Comparison of ENCODE assay signal across 24 mouse cellular contexts in genomic region chr10:63327091-63327490, GRCm38 (mm10). TPM values are rescaled to one million over a fixed set of nuclear protein-coding genes. Genes with fewer than 3 reads are reported as not detected.
DNase-seq lines count a peak whose midpoint lies in the region; ATAC-seq and TF ChIP-seq lines count a peak whose summit lies in the region.
"Had no signal": no experiment of that assay in that cellular context is flagged by ENCODE, and none has a peak within 500 bp of the region (broad histone marks: within the 10 kb centered on the region; RNA-seq: fewer than 3 reads in every experiment).

No protein-coding gene starts in this region.

- dilution Hi-C loops in CH12.LX (cut with MboI; ENCODE audit: extremely low pct_ligation_motif_present, extremely low pct_unique_long_range_greater_than_20kb, low sequenced_read_pairs), result no loop called here

- TF ChIP-seq POLR2A in CH12.LX (IDR thresholded peaks at IDR 0.05; ENCODE audit: low read depth, low read length), result no peak

- H3K79me2 ChIP-seq in CH12.LX (replicated peaks; ENCODE audit: control insufficient read depth, extremely low read depth, insufficient read depth, poor library complexity, severe bottlenecking) (no peaks in the 10 kb centered on the region), macrophage (ENCODE audit: inconsistent target) (peaks cover 33% of the 10 kb centered on the region)

- H3K9ac ChIP-seq in heart, postnatal 0 days (replicated peaks; ENCODE audit: low read depth, low read length), result no peak overlapping the region
- H3K9ac ChIP-seq in CH12.LX (ENCODE audit: insufficient read depth, low read depth), result no peak overlapping the region
- no peak overlapping the region for H3K9ac ChIP-seq in forebrain, embryonic 16.5 days (replicated peaks; ENCODE audit: low read depth, low read length)
- H3K9ac ChIP-seq: forebrain, embryonic 12.5 days; forebrain, embryonic 15.5 days; hindbrain, embryonic 14.5 days had no signal

- no peaks in the 10 kb centered on the region for H3K9me3 ChIP-seq in heart, postnatal 0 days (replicated peaks; ENCODE audit: control insufficient read depth, low read length)
- H3K9me3 ChIP-seq in heart, embryonic 10.5 days, result no peaks in the 10 kb centered on the region
- no peaks in the 10 kb centered on the region for H3K9me3 ChIP-seq in CH12.LX (replicated peaks; ENCODE audit: low read length)
- H3K9me3 ChIP-seq in forebrain, embryonic 16.5 days (ENCODE audit: control insufficient read depth, low read length), result no peaks in the 10 kb centered on the region
- H3K9me3 ChIP-seq: forebrain, embryonic 12.5 days; forebrain, embryonic 15.5 days had no signal

- no peak for TF ChIP-seq RAD21 in CH12.LX (IDR thresholded peaks at IDR 0.05; ENCODE audit: low read depth, low read length)

- H3K27me3 ChIP-seq in heart, postnatal 0 days (ENCODE audit: control insufficient read depth, insufficient read depth, low read length), result no peaks in the 10 kb centered on the region
- no peaks in the 10 kb centered on the region for H3K27me3 ChIP-seq in heart, embryonic 10.5 days (ENCODE audit: insufficient read depth, poor library complexity, severe bottlenecking)
- no peaks in the 10 kb centered on the region for H3K27me3 ChIP-seq in CH12.LX (replicated peaks)
- no peaks in the 10 kb centered on the region for H3K27me3 ChIP-seq in forebrain, embryonic 16.5 days (replicated peaks; ENCODE audit: control insufficient read depth, insufficient read depth, low read length)
- H3K27me3 ChIP-seq: forebrain, embryonic 12.5 days; forebrain, embryonic 15.5 days had no signal

- no peak overlapping the region for H3K4me2 ChIP-seq in heart, postnatal 0 days (ENCODE audit: low read depth, low read length)
- no peak overlapping the region for H3K4me2 ChIP-seq in CH12.LX (ENCODE audit: insufficient read depth, low read depth, poor library complexity, severe bottlenecking)
- no peak overlapping the region for H3K4me2 ChIP-seq in forebrain, embryonic 16.5 days (ENCODE audit: low read length)
- H3K4me2 ChIP-seq: forebrain, embryonic 12.5 days; forebrain, embryonic 15.5 days; hindbrain, embryonic 14.5 days had no signal

- H3K36me3 ChIP-seq in heart, postnatal 0 days (replicated peaks; ENCODE audit: control insufficient read depth, insufficient read depth, low read length), result peaks cover 71% of the 10 kb centered on the region
- peaks cover 77% of the 10 kb centered on the region for H3K36me3 ChIP-seq in heart, embryonic 10.5 days
- H3K36me3 ChIP-seq in CH12.LX (replicated peaks in 1 of 2; ENCODE audit: control insufficient read depth in 1 of 2, insufficient read depth in 1 of 2, low read length in 1 of 2) (peaks cover 34 to 79% of the 10 kb centered on the region in 2 experiments), macrophage (ENCODE audit: inconsistent target) (peaks cover 59% of the 10 kb centered on the region)
- peaks cover 31% of the 10 kb centered on the region for H3K36me3 ChIP-seq in forebrain, embryonic 16.5 days (ENCODE audit: control insufficient read depth, insufficient read depth)

- TF ChIP-seq CTCF in heart, postnatal 0 days (IDR thresholded peaks at IDR 0.05; ENCODE audit: low read depth), result no peak
- no peak for TF ChIP-seq CTCF in CH12.LX (conservative IDR thresholded peaks at IDR 0.05 in 1 of 2, IDR thresholded peaks at IDR 0.05 in 1 of 2; ENCODE audit: low read depth in 2 of 2, low read length in 2 of 2)

- DNase-seq in heart, postnatal 0 days (ENCODE audit: low spot score), result peak; percentile 41
- DNase-seq in heart, embryonic 10.5 days (ENCODE audit: low spot score), result no peak
- DNase-seq in CH12.LX (ENCODE audit: extremely low read depth), result no peak
- DNase-seq: adrenal gland, postnatal 10 days; adrenal gland, postnatal 36 days; B cell, adult 2 months; cerebellum, adult 18-20 months; cerebellum, adult 9-10 months; cerebellum, postnatal 14 days; gastrocnemius, postnatal 10 days; gastrocnemius, postnatal 36 days; heart, adult 2 months; heart, postnatal 14 days; heart, postnatal 4 days; kidney, adult 18-20 months had no signal

- peak; percentile 75 for ATAC-seq in heart, postnatal 0 days (ENCODE audit: insufficient read depth, low read depth)
- no peak for ATAC-seq in forebrain, embryonic 16.5 days
- ATAC-seq in erythroid progenitor cell, adult 5-6 weeks (replicated peaks; ENCODE audit: low FRiP score, poor library complexity, severe bottlenecking), result no peak
- ATAC-seq: forebrain, embryonic 15.5 days; hindbrain, postnatal 0 days; inflammation-experienced regulatory T-cells, adult 6 months; intestine, embryonic 16.5 days had no signal

- H3K4me1 ChIP-seq in heart, postnatal 0 days (ENCODE audit: control insufficient read depth, insufficient read depth), result no peaks in the 10 kb centered on the region
- no peaks in the 10 kb centered on the region for H3K4me1 ChIP-seq in heart, embryonic 10.5 days
- H3K4me1 ChIP-seq in CH12.LX (ENCODE audit: control insufficient read depth in 1 of 2, insufficient read depth in 2 of 2), result no peaks in the 10 kb centered on the region
- H3K4me1 ChIP-seq in forebrain, embryonic 16.5 days (replicated peaks; ENCODE audit: control insufficient read depth, insufficient read depth, low read length), result no peaks in the 10 kb centered on the region
- H3K4me1 ChIP-seq: forebrain, embryonic 12.5 days; forebrain, embryonic 15.5 days had no signal

- no peak for TF ChIP-seq EP300 in heart, postnatal 0 days (IDR thresholded peaks at IDR 0.05; ENCODE audit: low read depth)
- TF ChIP-seq EP300 in CH12.LX (IDR thresholded peaks at IDR 0.05; ENCODE audit: low read length), result no peak

- H3K27ac ChIP-seq in heart, postnatal 0 days (ENCODE audit: low read depth), result no peak overlapping the region
- no peak overlapping the region for H3K27ac ChIP-seq in heart, embryonic 10.5 days
- H3K27ac ChIP-seq in CH12.LX (ENCODE audit: insufficient read depth, low read depth), result no peak overlapping the region
- H3K27ac ChIP-seq in macrophage, result peak overlapping the region; percentile 18
- H3K27ac ChIP-seq in forebrain, embryonic 16.5 days (ENCODE audit: low read length), result no peak overlapping the region
- H3K27ac ChIP-seq: forebrain, embryonic 12.5 days; forebrain, embryonic 15.5 days; heart, adult 2 months; hindbrain, embryonic 14.5 days; hindbrain, postnatal 0 days had no signal

- in situ Hi-C loops in CH12.LX (cut with MboI; ENCODE audit: low pct_ligation_motif_present, low pct_unique_long_range_greater_than_20kb, low sequenced_read_pairs), result no loop called here

- WGBS in heart, postnatal 0 days, result 39% methylated on average over 1 of the region's 1 CpGs
- WGBS in heart, embryonic 10.5 days, result 86% methylated on average over 1 of the region's 1 CpGs
- WGBS in macrophage (ENCODE audit: missing documents), result 89% methylated on average over 1 of the region's 1 CpGs
- WGBS in forebrain, embryonic 16.5 days, result 94% methylated on average over 1 of the region's 1 CpGs

- H3K4me3 ChIP-seq in heart, postnatal 0 days (ENCODE audit: low read depth, low read length), result no peak overlapping the region
- no peak overlapping the region for H3K4me3 ChIP-seq in heart, embryonic 10.5 days
- H3K4me3 ChIP-seq in CH12.LX (replicated peaks in 1 of 3; ENCODE audit: low read depth in 2 of 3, low read length in 2 of 3, poor library complexity in 1 of 3) (no peak overlapping the region), macrophage (ENCODE audit: inconsistent target) (no peak overlapping the region)
- no peak overlapping the region for H3K4me3 ChIP-seq in forebrain, embryonic 16.5 days (replicated peaks; ENCODE audit: low read length)
- H3K4me3 ChIP-seq: forebrain, embryonic 12.5 days; forebrain, embryonic 15.5 days; heart, adult 2 months had no signal

TF ChIP-seq in CH12.LX, 34 proteins besides CTCF, POLR2A, EP300 and RAD21 (continues in another document):
- no peak for TF ChIP-seq KAT2A (IDR thresholded peaks at IDR 0.05; ENCODE audit: insufficient replicate concordance, low read length)
- no peak for TF ChIP-seq GABPA (IDR thresholded peaks at IDR 0.05; ENCODE audit: insufficient replicate concordance, low read depth, low read length)
- no peak for TF ChIP-seq ETS1 (conservative IDR thresholded peaks at IDR 0.05; ENCODE audit: low read depth, low read length)

RNA-seq across cellular contexts. Expression of gene Sirt1, which starts 54.4 kb away (rescaled TPM):
- 10.4 and 10.7 TPM in 2 replicates for total RNA-seq in heart, postnatal 0 days (2014; rRNA removed; ENCODE audit: low replicate concordance)
- 2.1 and 2.5 TPM in 2 replicates for polyA plus RNA-seq in heart, postnatal 0 days (2015; fragmentation: Nextera tagmentation; extraction: Ambion mirVana)
- 2.4 and 5.2 TPM in 2 replicates for polyA plus RNA-seq in heart, embryonic 10.5 days (2016; fragmentation: Nextera tagmentation; extraction: Ambion mirVana)
- total RNA-seq in CH12.LX (2012; rRNA removed) (11.5 and 15.6 TPM in 2 replicates), CH12.LX (2014; rRNA removed) (24.7 and 28.9 TPM in 2 replicates)
- polyA plus RNA-seq in CH12.LX (2012; ENCODE audit: insufficient read length, low read depth) (15.7 and 17.4 TPM in 2 replicates), macrophage (2018) (10.9 to 13.4 TPM (median 13.3 TPM) in 3 replicates)
- 100 to 1,000 TPM in 3 of 26 experiments, 10 to 100 TPM in 23; 23.5 to 168 (median 58.2) TPM for total RNA-seq in macrophage (2018; cell fraction: chromatin; rRNA removed)
- 10 to 100 TPM in 22 of 26 experiments, 1 to 10 TPM in 4; 8.6 to 39.6 (median 15.8) TPM for total RNA-seq in macrophage (2018; cell fraction: cytosol; rRNA removed)
- 100 to 1,000 TPM in 3 of 26 experiments, 10 to 100 TPM in 23; 25.1 to 141 (median 49.8) TPM for total RNA-seq in macrophage (2018; cell fraction: nucleus; rRNA removed)
- 4.2 and 5.2 TPM in 2 replicates for polyA plus RNA-seq in forebrain, embryonic 16.5 days (2015; fragmentation: Nextera tagmentation; extraction: Ambion mirVana)
- 39.8 and 41.1 TPM in 2 replicates for total RNA-seq in erythroid progenitor cell, adult 5-6 weeks (2015; ENCODE audit: low replicate concordance)
- 42.1 and 49.1 TPM in 2 replicates for total RNA-seq in erythroid progenitor cell, adult 5-6 weeks (2017; ENCODE audit: low replicate concordance)

RNA-seq across cellular contexts. Expression of gene Dnajc12, which starts 55.2 kb away (rescaled TPM):
- 3.2 and 3.6 TPM in 2 replicates for total RNA-seq in heart, postnatal 0 days (2014; rRNA removed; ENCODE audit: low replicate concordance)
- 9.5 and 11.0 TPM in 2 replicates for polyA plus RNA-seq in heart, postnatal 0 days (2015; fragmentation: Nextera tagmentation; extraction: Ambion mirVana)
- 6.7 and 10.8 TPM in 2 replicates for polyA plus RNA-seq in heart, embryonic 10.5 days (2016; fragmentation: Nextera tagmentation; extraction: Ambion mirVana)
- total RNA-seq in CH12.LX (2012; rRNA removed) (3.7 and 3.8 TPM in 2 replicates), CH12.LX (2014; rRNA removed) (0.83 and 2.4 TPM in 2 replicates)
- polyA plus RNA-seq in CH12.LX (2012; ENCODE audit: insufficient read length, low read depth) (1.3 and 1.5 TPM in 2 replicates), macrophage (2018) (9.2 to 14.2 TPM (median 9.3 TPM) in 3 replicates)
- 1 to 10 TPM; 1.3 to 8.2 (median 2.5) TPM for total RNA-seq in macrophage (2018; cell fraction: chromatin; rRNA removed)
- 10 to 100 TPM in 9 of 26 experiments, 1 to 10 TPM in 17; 5.4 to 18.1 (median 9.7) TPM for total RNA-seq in macrophage (2018; cell fraction: cytosol; rRNA removed)
- 1 to 10 TPM; 1.1 to 5.8 (median 3.2) TPM for total RNA-seq in macrophage (2018; cell fraction: nucleus; rRNA removed)
- polyA plus RNA-seq in forebrain, embryonic 16.5 days (2015; fragmentation: Nextera tagmentation; extraction: Ambion mirVana), result 6.9 and 7.3 TPM in 2 replicates
- total RNA-seq in erythroid progenitor cell, adult 5-6 weeks (2015; ENCODE audit: low replicate concordance), result 0.36 TPM in 1 of 2 replicates, not detected in the other
- 3.3 TPM in 1 of 2 replicates, not detected in the other for total RNA-seq in erythroid progenitor cell, adult 5-6 weeks (2017; ENCODE audit: low replicate concordance)
